Mouse (Mus musculus) heart, embryonic 15.5 days (tissue): ENCODE data around the gene Polr3c. TPM values are rescaled to one million over a fixed set of nuclear protein-coding genes. Genes with fewer than 3 reads are reported as not detected.

Experiments
- ATAC-seq: fragments of 200-750 bp; cut with Nextera tagmentation; replicated peaks from 2 replicates; pipeline ENCODE4 v1.8.0; 2017; ENCODE audit warnings: low read depth, moderate TSS enrichment; ENCODE audit not compliant: insufficient number of reproducible peaks, insufficient read depth, low FRiP score
- H3K27ac ChIP-seq: fragments of 300-500 bp; sonication (generic); 2 replicates; pipeline ENCODE4 v1.5.1; 2015; ENCODE audit warnings: mild to moderate bottlenecking, inconsistent platforms
- H3K27me3 ChIP-seq: fragments of 300-500 bp; sonication (generic); 2 replicates; pipeline ENCODE4 v1.6.1; 2015; ENCODE audit warnings: inconsistent platforms
- H3K36me3 ChIP-seq: fragments of 300-500 bp; sonication (generic); 2 replicates; pipeline ENCODE4 v1.6.1; 2015; ENCODE audit warnings: mild to moderate bottlenecking, inconsistent platforms
- H3K4me1 ChIP-seq: fragments of 300-500 bp; sonication (generic); replicated peaks from 2 replicates; pipeline ENCODE4 v1.6.1; 2015; ENCODE audit warnings: inconsistent platforms
- H3K4me2 ChIP-seq: fragments of 300-500 bp; sonication (generic); 2 replicates; pipeline ENCODE4 v1.6.1; 2015; ENCODE audit warnings: inconsistent platforms, mild to moderate bottlenecking, moderate library complexity
- H3K4me3 ChIP-seq: fragments of 300-500 bp; sonication (generic); 2 replicates; pipeline ENCODE4 v1.5.1; 2015; ENCODE audit warnings: mild to moderate bottlenecking, inconsistent platforms
- H3K9ac ChIP-seq: fragments of 300-500 bp; sonication (generic); 2 replicates; pipeline ENCODE4 v1.6.1; 2015; ENCODE audit warnings: mild to moderate bottlenecking, inconsistent platforms
- H3K9me3 ChIP-seq: fragments of 300-500 bp; sonication (generic); replicated peaks from 2 replicates; pipeline ENCODE4 v1.6.1; 2016; ENCODE audit warnings: inconsistent platforms
- WGBS: fragments of 180-500 bp; shearing (Covaris S2); methylation state at CpG from one replicate; pipeline ENCODE4 v1.1.7; 2015; ENCODE audit warnings: mixed read lengths; 5-methylcytosine and 5-hydroxymethylcytosine counted together
- polyA plus RNA-seq: library from polyadenylated mRNA; unstranded; fragments of >200 nt; fragmentation: Nextera tagmentation; extraction: Ambion mirVana; gene quantifications from 2 replicates; pipeline ENCODE4 v1.2.1, GENCODE M21; 2015

Polr3c gene
- polyA plus RNA-seq, 1 experiment from 2014 or later: 23.6 TPM

- H3K9ac ChIP-seq: no peak overlapping the region
- H3K9me3 ChIP-seq: no peaks in the 10 kb centered on the region
- WGBS: 51% methylated on average over 8 of the region's 8 CpGs
- H3K4me3 ChIP-seq: no peak overlapping the region
- peak overlapping the region; percentile 33; the same call in 1 of the 2 replicates for H3K27ac ChIP-seq
- ATAC-seq: no peak
- H3K27me3 ChIP-seq: no peaks in the 10 kb centered on the region
- no peak overlapping the region; the same call in 1 of the 2 replicates for H3K4me2 ChIP-seq
- peaks cover 14% of the 10 kb centered on the region for H3K4me1 ChIP-seq
- no peaks in the 10 kb centered on the region for H3K36me3 ChIP-seq
These were observed 64.6 kb downstream of the Polr3c start for GRCm38 (mm10) chr3:96662731-96663316.

Other genes starting within 250 kb of the Polr3c start
- gene Hfe2, start 202.5 kb downstream of the Polr3c start, polyA plus RNA-seq: 7.9 and 8.0 TPM in 2 replicates
- 206 and 208 TPM in 2 replicates for gene Txnip, start 169.7 kb downstream of the Polr3c start, polyA plus RNA-seq
- gene Gm16253, start 150.6 kb downstream of the Polr3c start, polyA plus RNA-seq: 1.3 and 1.6 TPM in 2 replicates
- 34.8 and 38.3 TPM in 2 replicates for gene Polr3gl, start 133.4 kb downstream of the Polr3c start, polyA plus RNA-seq
- gene Ankrd34a, start 131.0 kb downstream of the Polr3c start, polyA plus RNA-seq: 6.7 TPM in 2 replicates
- 5.3 and 5.5 TPM in 2 replicates for gene Lix1l, start 126.5 kb downstream of the Polr3c start, polyA plus RNA-seq
- gene Rbm8a, start 97.7 kb downstream of the Polr3c start, polyA plus RNA-seq: 73.9 and 78.7 TPM in 2 replicates
- 35.5 and 37.6 TPM in 2 replicates for gene Pex11b, start 92.3 kb downstream of the Polr3c start, polyA plus RNA-seq
- 0.10 and 0.15 TPM in 2 replicates for gene Gm42957, start 92.2 kb downstream of the Polr3c start, polyA plus RNA-seq
- 1.00 and 1.2 TPM in 2 replicates for gene Itga10, start 82.0 kb downstream of the Polr3c start, polyA plus RNA-seq
- 0.31 and 0.56 TPM in 2 replicates for gene Ankrd35, start 57.5 kb downstream of the Polr3c start, polyA plus RNA-seq
- gene Pias3, start 31.2 kb downstream of the Polr3c start, polyA plus RNA-seq: 33.2 and 43.7 TPM in 2 replicates
- gene Nudt17, start 19.1 kb downstream of the Polr3c start, polyA plus RNA-seq: 6.6 and 7.0 TPM in 2 replicates
- gene Rnf115, start within 50 bp of the Polr3c start, polyA plus RNA-seq: 33.4 and 40.5 TPM in 2 replicates
- gene Pdzk1, start 101.7 kb upstream of the Polr3c start, polyA plus RNA-seq: 0.38 TPM in 1 of 2 replicates, not detected in the other
- gene Cd160, start 101.7 kb upstream of the Polr3c start, polyA plus RNA-seq: 0.60 and 4.0 TPM in 2 replicates
- 78.7 and 103 TPM in 2 replicates for gene Gja5, start 177.1 kb upstream of the Polr3c start, polyA plus RNA-seq
- 24.6 and 28.6 TPM in 2 replicates for gene Gpr89, start 177.7 kb upstream of the Polr3c start, polyA plus RNA-seq
- gene Gja8, start 198.4 kb upstream of the Polr3c start, polyA plus RNA-seq: not detected in 2 replicates